In the genomic region with DNA sequence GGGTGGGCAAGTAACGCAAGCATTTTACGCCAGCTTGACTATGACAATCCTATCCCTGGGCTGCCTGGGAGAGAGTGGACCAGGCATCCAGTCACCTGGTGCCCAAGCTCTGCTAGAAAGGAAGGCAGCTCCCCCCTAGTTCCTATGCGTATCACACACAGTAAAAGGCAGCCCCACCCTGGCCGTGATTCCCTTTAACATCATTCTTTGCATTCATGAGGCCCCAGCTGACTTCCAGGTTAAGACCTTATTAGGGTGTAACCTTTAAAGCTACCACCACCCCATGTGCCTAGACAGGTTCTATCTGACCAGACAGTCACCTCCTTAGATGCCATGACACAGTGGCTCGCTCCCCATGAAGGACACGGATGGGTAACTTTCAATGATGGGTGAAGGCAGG, we compare ENCODE assay signal across 17 mouse cellular contexts. TPM values are rescaled to one million over a fixed set of nuclear protein-coding genes. Genes with fewer than 3 reads are reported as not detected.
DNase-seq lines count a peak whose midpoint lies in the region; ATAC-seq and TF ChIP-seq lines count a peak whose summit lies in the region.
"Had no signal": no experiment of that assay in that cellular context is flagged by ENCODE, and none has a peak within 500 bp of the region (broad histone marks: within the 10 kb centered on the region; RNA-seq: fewer than 3 reads in every experiment).

No protein-coding gene starts in this region.

- H3K9ac ChIP-seq in midbrain, embryonic 14.5 days (replicated peaks; ENCODE audit: low read length) = 0 out of 2 replicates have a peak overlapping the region, but pooled peaks have one; percentile 20
- H3K9ac ChIP-seq in midbrain, embryonic 11.5 days (ENCODE audit: low read length) = no peak overlapping the region
- 0 out of 2 replicates have a peak overlapping the region, but pooled peaks have one; percentile 8 for H3K9ac ChIP-seq in kidney, embryonic 16.5 days (replicated peaks; ENCODE audit: low read length)
- H3K9ac ChIP-seq: forebrain, postnatal 0 days; liver, postnatal 0 days had no signal

- ATAC-seq in midbrain, embryonic 14.5 days (ENCODE audit: low FRiP score, low TSS enrichment) = no peak
- no peak for ATAC-seq in midbrain, embryonic 11.5 days (ENCODE audit: low FRiP score)
- ATAC-seq in kidney, embryonic 16.5 days (ENCODE audit: low FRiP score, low TSS enrichment) = no peak
- ATAC-seq in erythroblast, adult 5-6 weeks (replicated peaks; ENCODE audit: low FRiP score, poor library complexity, severe bottlenecking) = no peak
- ATAC-seq: activated CD4-positive, CD25-positive, alpha-beta regulatory T cell, adult 4 months; forebrain, postnatal 0 days; inflammation-experienced regulatory T-cells, adult 6 months had no signal

- WGBS in kidney, adult 2 months = 37% methylated on average over 6 of the region's 6 CpGs
- WGBS in midbrain, embryonic 14.5 days = 46% methylated on average over 6 of the region's 6 CpGs
- WGBS in midbrain, embryonic 11.5 days = 70% methylated on average over 6 of the region's 6 CpGs
- 49% methylated on average over 6 of the region's 6 CpGs for WGBS in kidney, embryonic 16.5 days

- H3K27me3 ChIP-seq in kidney, adult 2 months (replicated peaks; ENCODE audit: control insufficient read depth, insufficient read depth, low read length) = no peaks in the 10 kb centered on the region
- no peaks in the 10 kb centered on the region for H3K27me3 ChIP-seq in midbrain, embryonic 14.5 days (ENCODE audit: control insufficient read depth, insufficient read depth, low read length)
- H3K27me3 ChIP-seq in midbrain, embryonic 11.5 days (ENCODE audit: control insufficient read depth, insufficient read depth, low read length) = no peaks in the 10 kb centered on the region
- H3K27me3 ChIP-seq in kidney, embryonic 16.5 days (ENCODE audit: insufficient read depth, low read length) = no peaks in the 10 kb centered on the region

- no peaks in the 10 kb centered on the region for H3K9me3 ChIP-seq in midbrain, embryonic 14.5 days (ENCODE audit: control insufficient read depth, low read length)
- H3K9me3 ChIP-seq in midbrain, embryonic 11.5 days (ENCODE audit: control insufficient read depth, low read length) = no peaks in the 10 kb centered on the region
- H3K9me3 ChIP-seq in kidney, embryonic 16.5 days (ENCODE audit: low read length) = no peaks in the 10 kb centered on the region
- H3K9me3 ChIP-seq: heart, embryonic 10.5 days; megakaryocyte, embryonic 14.5 days had no signal

- no peak for TF ChIP-seq POLR2A in kidney, adult 2 months (IDR thresholded peaks at IDR 0.05; ENCODE audit: low read depth, low read length)

- H3K4me2 ChIP-seq in midbrain, embryonic 14.5 days (ENCODE audit: low read length) = no peak overlapping the region
- H3K4me2 ChIP-seq in midbrain, embryonic 11.5 days = no peak overlapping the region
- no peak overlapping the region for H3K4me2 ChIP-seq in kidney, embryonic 16.5 days (replicated peaks; ENCODE audit: low read depth, low read length)

- DNase-seq in kidney, adult 2 months = no peak
- no peak for DNase-seq in kidney, postnatal 10 days
- DNase-seq in midbrain, embryonic 14.5 days = no peak
- no peak for DNase-seq in midbrain, embryonic 11.5 days (ENCODE audit: low spot score, missing footprints)
- no peak for DNase-seq in yolk sac, embryonic 10.5 days (ENCODE audit: low spot score)
- DNase-seq: forebrain, postnatal 0 days; gastrocnemius, postnatal 14 days; heart, postnatal 14 days; liver, postnatal 0 days; thymus, adult 18-20 months had no signal

- peaks cover 73% of the 10 kb centered on the region for H3K4me1 ChIP-seq in kidney, adult 2 months (ENCODE audit: control insufficient read depth, insufficient read depth, low read length)
- peaks cover 28% of the 10 kb centered on the region for H3K4me1 ChIP-seq in midbrain, embryonic 14.5 days (ENCODE audit: control insufficient read depth, insufficient read depth, low read length)
- H3K4me1 ChIP-seq in midbrain, embryonic 11.5 days (ENCODE audit: control insufficient read depth, insufficient read depth, low read length) = peaks cover 58% of the 10 kb centered on the region
- peaks cover 95% of the 10 kb centered on the region for H3K4me1 ChIP-seq in kidney, embryonic 16.5 days (ENCODE audit: insufficient read depth, low read length)

- no peak for TF ChIP-seq CTCF in kidney, adult 2 months (conservative IDR thresholded peaks at IDR 0.05; ENCODE audit: insufficient read depth, insufficient read length, low read depth, low read length)

- no peak overlapping the region for H3K4me3 ChIP-seq in kidney, adult 2 months (ENCODE audit: insufficient read depth, low read depth, low read length)
- no peak overlapping the region for H3K4me3 ChIP-seq in midbrain, embryonic 14.5 days (replicated peaks; ENCODE audit: low read depth, low read length)
- no peak overlapping the region for H3K4me3 ChIP-seq in midbrain, embryonic 11.5 days (ENCODE audit: low read depth, low read length)
- H3K4me3 ChIP-seq in kidney, embryonic 16.5 days (ENCODE audit: low read length) = no peak overlapping the region
- H3K4me3 ChIP-seq: erythroblast, embryonic 14.5 days; heart, embryonic 10.5 days; megakaryocyte, embryonic 14.5 days had no signal

- H3K27ac ChIP-seq in kidney, adult 2 months (ENCODE audit: insufficient read depth, low read depth, low read length) = peak overlapping the region; percentile 39
- H3K27ac ChIP-seq in midbrain, embryonic 14.5 days (replicated peaks; ENCODE audit: low read depth, low read length) = no peak overlapping the region
- H3K27ac ChIP-seq in midbrain, embryonic 11.5 days (ENCODE audit: low read depth, low read length) = no peak overlapping the region
- H3K27ac ChIP-seq in kidney, embryonic 16.5 days (ENCODE audit: low read length) = peak overlapping the region; percentile 64
- H3K27ac ChIP-seq: heart, embryonic 10.5 days had no signal

- H3K36me3 ChIP-seq in kidney, adult 2 months (ENCODE audit: control insufficient read depth, insufficient read depth, low read length) = no peaks in the 10 kb centered on the region
- no peaks in the 10 kb centered on the region for H3K36me3 ChIP-seq in midbrain, embryonic 14.5 days (ENCODE audit: control insufficient read depth, insufficient read depth, low read length)
- no peaks in the 10 kb centered on the region for H3K36me3 ChIP-seq in midbrain, embryonic 11.5 days (ENCODE audit: control insufficient read depth, insufficient read depth, low read length)
- H3K36me3 ChIP-seq in kidney, embryonic 16.5 days (ENCODE audit: insufficient read depth, low read length) = no peaks in the 10 kb centered on the region
- H3K36me3 ChIP-seq: heart, embryonic 10.5 days had no signal

RNA-seq across cellular contexts. Expression of a gene that starts 8.7 kb away (rescaled TPM):
- 46.7 and 51.2 TPM in 2 replicates for polyA plus RNA-seq in kidney, adult 2 months (2012; rRNA removed)
- 5.9 and 9.7 TPM in 2 replicates for polyA plus RNA-seq in midbrain, embryonic 14.5 days (2014; fragmentation: Nextera tagmentation; extraction: Ambion mirVana)
- polyA plus RNA-seq in midbrain, embryonic 11.5 days (2014; fragmentation: Nextera tagmentation; extraction: Ambion mirVana) = 22.3 and 23.9 TPM in 2 replicates
- polyA plus RNA-seq in kidney, embryonic 16.5 days (2015; fragmentation: Nextera tagmentation; extraction: Ambion mirVana) = 11.5 and 12.8 TPM in 2 replicates
- total RNA-seq in erythroblast, adult 5-6 weeks (2015; ENCODE audit: low replicate concordance) = 1.0 TPM in 1 of 2 replicates, not detected in the other
- total RNA-seq in erythroblast, adult 5-6 weeks (2017; ENCODE audit: low replicate concordance) = 0.77 and 2.2 TPM in 2 replicates
- polyA plus RNA-seq: activated CD4-positive, CD25-positive, alpha-beta regulatory T cell, adult 4 months; inflammation-experienced regulatory T-cells, adult 6 months had no signal

RNA-seq across cellular contexts. Expression of a gene that starts 52.1 kb away (rescaled TPM):
- polyA plus RNA-seq in kidney, adult 2 months (2012; rRNA removed) = 5.4 and 5.6 TPM in 2 replicates
- polyA plus RNA-seq in midbrain, embryonic 14.5 days (2014; fragmentation: Nextera tagmentation; extraction: Ambion mirVana) = 11.2 and 15.6 TPM in 2 replicates
- 2.1 and 2.5 TPM in 2 replicates for polyA plus RNA-seq in midbrain, embryonic 11.5 days (2014; fragmentation: Nextera tagmentation; extraction: Ambion mirVana)
- 3.9 and 4.9 TPM in 2 replicates for polyA plus RNA-seq in kidney, embryonic 16.5 days (2015; fragmentation: Nextera tagmentation; extraction: Ambion mirVana)
- not detected in 2 replicates for total RNA-seq in erythroblast, adult 5-6 weeks (2015; ENCODE audit: low replicate concordance)
- not detected in 2 replicates for total RNA-seq in erythroblast, adult 5-6 weeks (2017; ENCODE audit: low replicate concordance)
- polyA plus RNA-seq: erythroblast, embryonic 14.5 days; inflammation-experienced regulatory T-cells, adult 6 months had no signal

Comparison
In these comparisons a context has a peak if more than half of its experiments do, and no peak if none do; other contexts are left out.
1. H3K27ac ChIP-seq: peak in kidney, adult 2 months (single experiment) and kidney, embryonic 16.5 days (single experiment); none in midbrain, embryonic 14.5 days (single experiment) and midbrain, embryonic 11.5 days (single experiment).